Mouse (Mus musculus): Measurements from ENCODE around the gene Patz1. TPM values are rescaled to one million over a fixed set of nuclear protein-coding genes. Genes with fewer than 3 reads are reported as not detected.

The Patz1 gene
- polyA plus RNA-seq, 1 experiment: 216 TPM

GRCm38 (mm10) chr11:3318286-3318685, 29.6 kb downstream of the Patz1 start:
- no peak for TF ChIP-seq POLR2A (IDR thresholded peaks at IDR 0.05; ENCODE audit: control insufficient read depth, extremely low read depth, insufficient read depth, low read length, poor library complexity)
- no peak for TF ChIP-seq CTCF (IDR thresholded peaks at IDR 0.05; ENCODE audit: borderline replicate concordance, control insufficient read depth, extremely low read depth, insufficient read depth, low read length, poor library complexity)
- no peaks in the 10 kb centered on the region for H3K27me3 ChIP-seq (ENCODE audit: control insufficient read depth, insufficient read depth, low read length)
- no peaks in the 10 kb centered on the region for H3K36me3 ChIP-seq (ENCODE audit: control insufficient read depth, insufficient read depth, low read length)
- 76% methylated on average over 3 of the region's 3 CpGs for WGBS
- H3K4me1 ChIP-seq (replicated peaks; ENCODE audit: control insufficient read depth, insufficient read depth, low read length): peaks cover 12% of the 10 kb centered on the region
- H3K27ac ChIP-seq (ENCODE audit: control insufficient read depth, insufficient read depth, low read length): no peak overlapping the region
- no peak for DNase-seq
- no peak overlapping the region for H3K4me3 ChIP-seq (ENCODE audit: control insufficient read depth, insufficient read depth, low read length)

DNA sequence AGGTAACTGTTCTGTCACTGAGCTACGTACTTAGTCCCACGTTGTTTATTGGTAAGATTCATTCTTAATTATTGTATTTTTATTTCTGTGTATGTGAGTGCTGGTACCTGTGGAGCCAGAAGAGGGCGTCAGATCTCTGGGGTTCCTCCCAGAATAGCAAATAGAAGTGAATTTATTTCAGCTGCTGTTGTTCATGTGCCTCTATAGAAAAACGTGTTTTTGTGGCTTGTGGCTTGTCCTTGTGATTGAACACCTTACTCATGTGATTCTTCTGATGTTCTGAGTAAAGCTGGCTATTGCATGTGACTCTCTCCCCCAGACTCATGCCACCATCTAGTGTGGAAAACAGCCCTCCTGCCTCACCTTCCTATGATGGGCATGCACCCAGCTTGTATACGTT, 39.6 kb downstream of the Patz1 start:
- WGBS: 58% methylated on average over 5 of the region's 5 CpGs
- peaks cover 16% of the 10 kb centered on the region for H3K4me1 ChIP-seq (replicated peaks; ENCODE audit: control insufficient read depth, insufficient read depth, low read length)
- H3K27me3 ChIP-seq (ENCODE audit: control insufficient read depth, insufficient read depth, low read length): no peaks in the 10 kb centered on the region
- TF ChIP-seq POLR2A (IDR thresholded peaks at IDR 0.05; ENCODE audit: control insufficient read depth, extremely low read depth, insufficient read depth, low read length, poor library complexity): no peak
- TF ChIP-seq CTCF (IDR thresholded peaks at IDR 0.05; ENCODE audit: borderline replicate concordance, control insufficient read depth, extremely low read depth, insufficient read depth, low read length, poor library complexity): no peak
- DNase-seq: peak; percentile 55
- no peak overlapping the region for H3K4me3 ChIP-seq (ENCODE audit: control insufficient read depth, insufficient read depth, low read length)
- peaks cover 2% of the 10 kb centered on the region; the same call in 1 of the 2 replicates for H3K36me3 ChIP-seq (ENCODE audit: control insufficient read depth, insufficient read depth, low read length)
- no peak overlapping the region for H3K27ac ChIP-seq (ENCODE audit: control insufficient read depth, insufficient read depth, low read length)

- H3K27me3 ChIP-seq (ENCODE audit: control insufficient read depth, insufficient read depth, low read length): no peaks in the 10 kb centered on the region
- DNase-seq: no peak
- H3K27ac ChIP-seq (ENCODE audit: control insufficient read depth, insufficient read depth, low read length): peak overlapping the region; percentile 84
- no peak overlapping the region for H3K4me3 ChIP-seq (ENCODE audit: control insufficient read depth, insufficient read depth, low read length)
- H3K4me1 ChIP-seq (replicated peaks; ENCODE audit: control insufficient read depth, insufficient read depth, low read length): peaks cover 20% of the 10 kb centered on the region
- TF ChIP-seq POLR2A (IDR thresholded peaks at IDR 0.05; ENCODE audit: control insufficient read depth, extremely low read depth, insufficient read depth, low read length, poor library complexity): no peak
- TF ChIP-seq CTCF (IDR thresholded peaks at IDR 0.05; ENCODE audit: borderline replicate concordance, control insufficient read depth, extremely low read depth, insufficient read depth, low read length, poor library complexity): no peak
- WGBS: 56% methylated on average over 11 of the region's 11 CpGs
- H3K36me3 ChIP-seq (ENCODE audit: control insufficient read depth, insufficient read depth, low read length): peaks cover 10% of the 10 kb centered on the region; the same call in 1 of the 2 replicates
Observed at GRCm38 (mm10) chr11:3328806-3329775, 40.4 kb downstream of the Patz1 start.

DNA sequence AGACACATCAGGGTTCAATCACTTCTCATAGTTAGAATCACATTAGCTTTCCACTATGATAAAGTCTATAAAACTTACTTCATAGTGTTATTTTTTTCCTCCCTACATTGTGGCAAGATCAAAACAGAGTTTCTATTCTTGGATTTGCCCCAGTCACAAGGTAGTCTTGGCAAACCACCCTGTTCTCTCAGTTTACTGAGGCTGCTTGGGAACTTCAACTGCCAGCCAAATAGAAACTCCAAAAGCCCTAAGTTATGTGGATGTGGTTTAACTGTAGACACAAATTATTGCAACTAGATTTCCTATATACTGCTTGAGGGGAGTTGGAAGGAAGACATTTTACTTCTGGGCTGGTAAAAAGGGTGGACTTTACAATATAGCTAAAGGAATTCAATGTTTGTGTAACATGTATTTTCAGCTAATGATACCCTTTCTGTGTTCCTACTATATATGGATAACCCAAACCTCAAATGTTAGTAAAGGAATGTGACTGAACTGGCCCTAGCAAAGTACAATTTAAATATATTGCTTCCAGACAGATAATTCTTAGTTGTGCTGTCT, 41.3 kb downstream of the Patz1 start, which contains the start of gene Pik3ip1:
Gene Pik3ip1, plus strand, starts transcription at position 511 of the 561 bp plus-strand sequence.
- Histone ChIP-seq H3K27me3 (ENCODE audit: control insufficient read depth, insufficient read depth, low read length) (no peaks in the 10 kb centered on the region), H3K36me3 (ENCODE audit: control insufficient read depth, insufficient read depth, low read length) (peaks cover 11% of the 10 kb centered on the region; the same call in 1 of the 2 replicates), H3K4me3 (ENCODE audit: control insufficient read depth, insufficient read depth, low read length) (peak within 1 kb of the TSS; percentile 82), H3K4me1 (replicated peaks; ENCODE audit: control insufficient read depth, insufficient read depth, low read length) (peaks cover 28% of the 10 kb centered on the region), H3K27ac (ENCODE audit: control insufficient read depth, insufficient read depth, low read length) (peak within 1 kb of the TSS; percentile 93)
- TF ChIP-seq CTCF (IDR thresholded peaks at IDR 0.05; ENCODE audit: borderline replicate concordance, control insufficient read depth, extremely low read depth, insufficient read depth, low read length, poor library complexity): no peak
- no peak for DNase-seq

DNA sequence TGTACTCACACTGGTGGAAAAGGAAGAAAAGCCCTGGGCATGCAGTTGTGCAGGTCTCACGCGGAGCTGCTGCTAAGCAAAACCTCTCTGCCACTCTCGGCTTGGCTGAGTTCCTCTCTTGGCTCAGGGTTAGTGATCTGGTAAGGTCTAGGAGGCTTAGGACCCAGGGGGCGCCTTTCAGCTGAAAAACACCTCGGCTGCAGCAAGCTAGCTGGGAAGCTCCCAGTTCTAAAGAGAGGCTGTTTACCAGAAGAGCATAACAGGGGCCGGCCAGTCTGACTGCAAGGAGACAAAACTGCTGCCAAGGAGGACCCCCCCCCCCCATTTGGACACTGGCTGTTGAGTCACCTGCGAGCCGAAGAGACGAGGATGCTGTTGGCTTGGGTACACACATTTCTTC, 41.9 kb downstream of the Patz1 start:
- peak overlapping the region; percentile 93 for H3K27ac ChIP-seq (ENCODE audit: control insufficient read depth, insufficient read depth, low read length)

GRCm38 (mm10) chr11:3330991-3331750, 42.5 kb downstream of the Patz1 start:
- Histone ChIP-seq H3K4me1 (replicated peaks; ENCODE audit: control insufficient read depth, insufficient read depth, low read length) (peaks cover 36% of the 10 kb centered on the region), H3K36me3 (ENCODE audit: control insufficient read depth, insufficient read depth, low read length) (peaks cover 11% of the 10 kb centered on the region; the same call in 1 of the 2 replicates), H3K4me3 (ENCODE audit: control insufficient read depth, insufficient read depth, low read length) (peak overlapping the region; percentile 82), H3K27me3 (ENCODE audit: control insufficient read depth, insufficient read depth, low read length) (no peaks in the 10 kb centered on the region), H3K27ac (ENCODE audit: control insufficient read depth, insufficient read depth, low read length) (peak overlapping the region; percentile 93)
- TF ChIP-seq POLR2A (IDR thresholded peaks at IDR 0.05; ENCODE audit: control insufficient read depth, extremely low read depth, insufficient read depth, low read length, poor library complexity): no peak
- TF ChIP-seq CTCF (IDR thresholded peaks at IDR 0.05; ENCODE audit: borderline replicate concordance, control insufficient read depth, extremely low read depth, insufficient read depth, low read length, poor library complexity): no peak
- peak; percentile 37 for DNase-seq
- under 1% methylated on average over 14 of the region's 14 CpGs for WGBS

More for the DNA sequence above, 41.9 kb downstream of the Patz1 start:
- Histone ChIP-seq H3K36me3 (ENCODE audit: control insufficient read depth, insufficient read depth, low read length) (peaks cover 11% of the 10 kb centered on the region; the same call in 1 of the 2 replicates), H3K27me3 (ENCODE audit: control insufficient read depth, insufficient read depth, low read length) (no peaks in the 10 kb centered on the region), H3K4me3 (ENCODE audit: control insufficient read depth, insufficient read depth, low read length) (peak overlapping the region; percentile 82), H3K4me1 (replicated peaks; ENCODE audit: control insufficient read depth, insufficient read depth, low read length) (peaks cover 34% of the 10 kb centered on the region)
- TF ChIP-seq POLR2A (IDR thresholded peaks at IDR 0.05; ENCODE audit: control insufficient read depth, extremely low read depth, insufficient read depth, low read length, poor library complexity): peak; percentile 51; the same call in 1 of the 2 replicates
- TF ChIP-seq CTCF (IDR thresholded peaks at IDR 0.05; ENCODE audit: borderline replicate concordance, control insufficient read depth, extremely low read depth, insufficient read depth, low read length, poor library complexity): no peak
- DNase-seq: peak; percentile 90
- WGBS: 0% methylated on average over 9 of the region's 9 CpGs
